Mouse (Mus musculus) monocyte, adult 5-6 weeks (primary cell): ENCODE measurements around the gene Plin5. TPM values are rescaled to one million over a fixed set of nuclear protein-coding genes. Genes with fewer than 3 reads are reported as not detected.
A peak's percentile ranks its signal among the peaks of the same experiment; 100 is the strongest.
"Not testable (repeated sequence)": the region's sequence is repeated elsewhere in the genome, so short reads cannot be mapped to it uniquely, and the experiment has no call there.

ENCODE experiments used
- ATAC-seq: fragments of 153-309, 156-312 bp; replicated peaks from 2 replicates; pipeline ENCODE4 v1.8.0; 2017; ENCODE audit warnings: mild to moderate bottlenecking; ENCODE audit not compliant: low TSS enrichment, insufficient number of reproducible peaks, severe bottlenecking, poor library complexity, low FRiP score
- total RNA-seq: library from RNA; stranded (forward); fragments of 200-1000, 200-491, 200-594 nt; gene quantifications from 3 replicates; pipeline ENCODE4 v1.2.3, GENCODE M21; 2017

Plin5 gene
- total RNA-seq, 1 experiment from 2014 or later, result not detected

DNA sequence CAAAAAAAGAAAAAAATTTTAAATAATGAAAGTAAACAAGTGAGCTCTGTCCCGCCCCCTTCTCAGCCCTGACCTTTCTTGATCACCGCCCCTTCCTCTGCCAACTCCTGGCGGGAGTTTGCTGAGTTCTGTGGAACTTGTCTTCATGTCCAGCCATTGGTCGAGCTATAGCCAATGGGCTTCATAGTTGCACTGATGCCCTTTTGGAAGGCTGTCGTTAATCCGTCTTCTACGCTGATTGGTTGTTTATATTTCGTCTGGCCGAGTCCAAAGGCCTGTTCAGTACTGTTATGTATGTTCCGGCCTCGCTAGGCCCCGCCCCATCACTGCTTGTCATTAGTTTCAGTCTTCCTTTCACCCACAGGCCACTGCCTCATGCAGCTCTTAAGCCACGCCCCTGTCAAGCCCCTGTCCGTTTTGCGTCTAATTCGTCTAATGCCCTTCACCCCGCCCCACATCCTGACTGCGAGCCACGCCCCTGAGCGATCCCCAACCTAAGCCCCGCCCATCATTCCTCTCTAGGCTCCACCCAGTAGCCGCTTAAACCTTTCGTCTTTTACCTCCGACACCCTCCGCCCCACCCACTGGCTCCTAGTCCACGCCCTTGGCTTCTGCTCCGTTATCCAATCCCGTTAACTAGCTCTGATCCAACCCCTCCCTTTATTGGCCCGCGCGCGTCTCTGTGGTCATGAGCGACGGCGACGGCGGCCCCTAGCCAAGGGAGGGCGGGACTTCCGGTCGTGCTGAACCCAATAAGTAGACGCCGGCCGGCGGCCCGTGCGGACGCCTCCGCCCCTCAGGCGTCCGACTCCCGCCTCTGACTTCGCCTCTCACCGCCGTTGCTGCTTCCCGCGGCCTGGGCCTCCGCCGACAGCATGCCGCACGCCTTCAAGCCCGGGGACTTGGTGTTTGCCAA, 38.3 kb downstream of the Plin5 start, which contains the start of gene Hdgfl2:
Hdgfl2 (plus strand) TSS at position 755 of the 916 bp plus-strand sequence.
- peak; percentile 76 for ATAC-seq

DNA sequence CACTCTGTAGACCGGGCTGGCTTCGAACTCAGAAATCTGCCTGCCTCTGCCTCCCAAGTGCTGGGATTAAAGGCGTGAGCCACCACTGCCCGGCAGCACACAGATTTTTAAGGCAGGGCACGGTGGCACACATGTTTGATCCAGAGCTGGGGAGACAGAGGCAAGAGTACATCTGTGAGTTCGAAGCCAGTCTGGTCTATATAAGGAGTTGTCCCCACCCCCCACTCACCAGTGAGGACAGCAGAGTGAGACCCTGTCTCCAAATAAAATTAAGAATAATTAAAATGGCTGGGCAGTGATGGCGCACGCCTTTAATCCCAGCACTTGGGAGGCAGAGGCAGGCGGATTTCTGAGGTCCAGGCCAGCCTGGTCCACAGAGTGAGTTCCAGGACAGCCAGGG, 39.0 kb downstream of the Plin5 start:
- ATAC-seq, result not testable (repeated sequence)

DNA sequence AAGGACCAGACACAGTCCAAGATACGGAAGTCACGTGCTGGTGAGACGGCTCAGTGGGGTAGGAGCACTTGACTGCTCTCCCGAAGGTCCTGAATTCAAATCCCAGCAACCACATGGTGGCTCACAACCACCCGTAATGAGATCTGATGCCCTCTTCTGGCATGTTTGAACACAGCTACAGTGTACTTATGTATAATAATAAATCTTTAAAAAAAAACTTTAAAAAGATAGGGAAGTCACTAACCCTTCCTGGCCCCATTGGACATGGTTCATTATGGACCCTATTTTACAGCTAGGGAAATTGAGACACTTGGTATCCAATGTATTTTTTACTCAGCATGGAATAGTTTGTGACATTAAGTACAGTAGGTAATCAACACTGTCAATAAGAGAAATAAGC, 39.9 kb downstream of the Plin5 start:
- no peak for ATAC-seq

DNA sequence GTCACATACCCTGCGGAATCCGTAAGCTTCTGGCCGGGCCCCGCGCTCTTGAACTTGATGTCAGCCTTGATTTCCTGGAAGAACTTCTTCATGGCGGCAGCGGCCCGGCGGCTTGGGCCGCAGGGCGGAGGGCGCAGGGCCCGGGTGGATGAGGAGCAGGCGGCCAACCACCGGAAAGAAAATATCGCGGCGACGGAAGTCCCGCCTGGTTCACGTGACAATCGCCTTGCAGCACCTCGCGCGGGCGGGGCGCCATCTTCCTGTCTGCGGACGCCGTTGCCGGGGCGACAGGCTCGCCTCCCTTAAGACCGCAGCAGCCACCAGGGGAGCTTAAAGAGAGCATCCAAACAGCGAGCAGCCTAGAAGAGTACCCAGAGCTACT, 42.6 kb downstream of the Plin5 start, which contains the start of gene Ubxn6:
Ubxn6 (minus strand) TSS at position 202 of the 382 bp plus-strand sequence.
- peak; percentile 41 for ATAC-seq

DNA sequence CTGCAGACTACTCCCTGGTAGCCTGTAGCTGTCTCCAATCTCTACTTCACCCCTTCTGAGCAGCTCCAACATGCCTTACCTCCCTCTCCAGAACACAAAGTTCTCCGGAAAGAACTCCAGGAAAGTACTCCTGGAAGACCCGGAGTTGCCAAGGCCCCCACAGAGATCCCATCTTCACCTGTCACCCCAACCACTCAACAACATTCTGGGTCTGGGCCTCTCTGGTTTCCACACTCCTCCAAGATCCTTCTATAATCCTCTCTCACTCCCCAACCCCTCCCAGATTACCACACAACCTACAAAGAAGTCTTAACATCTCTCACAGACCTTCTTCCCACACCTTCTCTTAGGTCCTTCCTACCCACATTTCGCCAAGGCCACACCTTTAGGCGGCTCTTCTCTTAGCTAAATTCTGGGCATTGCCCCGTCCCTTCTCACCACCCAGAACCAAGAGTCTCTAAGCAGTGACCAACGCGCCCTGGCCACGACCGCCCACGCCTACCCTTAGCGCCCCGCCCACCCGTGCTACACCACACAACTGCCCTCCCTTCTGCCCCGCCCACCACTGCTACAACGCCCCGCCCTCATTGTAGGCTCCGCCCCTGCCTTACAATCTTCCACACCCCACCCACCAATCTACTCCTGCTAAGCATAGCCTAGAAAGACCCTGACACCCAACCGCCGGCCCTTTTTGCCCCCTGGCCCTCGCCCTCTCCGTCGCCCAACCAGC, 43.1 kb downstream of the Plin5 start:
- ATAC-seq, result peak; percentile 34

DNA sequence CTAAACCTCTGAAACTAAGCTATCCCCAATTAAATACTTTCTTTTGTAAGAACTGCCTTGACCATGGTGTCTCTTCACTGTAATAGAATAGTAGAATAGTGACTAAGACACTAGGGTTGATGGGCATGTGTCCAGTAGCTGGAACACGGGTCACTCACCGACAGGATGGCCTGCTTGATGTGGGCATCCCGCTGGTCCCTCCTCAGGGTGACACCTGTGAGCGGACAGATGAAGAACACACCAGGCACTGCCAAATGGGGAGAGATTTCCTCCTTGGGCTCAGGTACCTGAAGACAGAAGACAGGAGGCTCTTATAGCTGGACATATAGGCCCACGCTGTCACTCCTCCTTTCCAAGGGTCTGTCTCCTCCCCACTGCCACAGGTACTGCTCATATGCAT, 45.2 kb downstream of the Plin5 start:
- no peak for ATAC-seq

DNA sequence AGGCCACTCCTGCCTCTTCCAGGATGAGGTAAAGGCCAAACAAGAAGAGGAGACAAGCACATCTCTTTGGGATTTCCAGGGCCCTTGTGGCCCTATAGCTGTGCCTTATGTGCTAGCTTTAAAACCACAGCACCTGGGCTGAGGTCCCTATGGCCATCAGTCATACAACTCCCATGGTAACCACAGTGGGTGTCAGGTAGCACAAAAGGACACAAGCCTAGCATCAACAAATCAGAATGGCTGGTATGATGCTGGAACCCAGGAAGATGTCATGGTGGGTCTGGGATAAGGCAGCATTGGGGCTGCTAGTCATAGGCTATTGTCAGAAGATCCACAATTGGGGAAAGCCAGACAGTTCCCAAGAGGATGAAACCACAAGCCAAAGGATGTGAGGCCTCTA, 46.3 kb downstream of the Plin5 start:
- ATAC-seq, result no peak

DNA sequence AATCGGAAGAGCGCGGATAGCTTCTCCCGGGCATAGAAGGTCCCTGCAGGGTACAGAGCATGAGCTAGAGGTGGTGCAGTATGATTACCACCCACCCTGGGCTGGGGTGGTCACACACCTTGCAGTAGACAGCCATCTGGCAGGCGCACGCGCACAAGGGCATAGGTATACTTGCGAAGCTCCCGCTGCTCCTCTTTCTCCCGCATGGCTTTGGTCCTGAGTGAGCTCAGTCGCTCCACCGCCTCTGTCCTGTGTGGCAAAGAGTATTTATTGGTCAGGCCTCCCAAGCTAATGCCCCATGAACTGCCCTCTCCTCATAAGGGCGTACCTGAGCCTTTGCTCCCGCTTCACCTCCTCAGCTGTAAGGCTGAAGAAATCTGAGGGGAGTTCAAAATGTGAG, 48.3 kb downstream of the Plin5 start:
- ATAC-seq, result no peak

DNA sequence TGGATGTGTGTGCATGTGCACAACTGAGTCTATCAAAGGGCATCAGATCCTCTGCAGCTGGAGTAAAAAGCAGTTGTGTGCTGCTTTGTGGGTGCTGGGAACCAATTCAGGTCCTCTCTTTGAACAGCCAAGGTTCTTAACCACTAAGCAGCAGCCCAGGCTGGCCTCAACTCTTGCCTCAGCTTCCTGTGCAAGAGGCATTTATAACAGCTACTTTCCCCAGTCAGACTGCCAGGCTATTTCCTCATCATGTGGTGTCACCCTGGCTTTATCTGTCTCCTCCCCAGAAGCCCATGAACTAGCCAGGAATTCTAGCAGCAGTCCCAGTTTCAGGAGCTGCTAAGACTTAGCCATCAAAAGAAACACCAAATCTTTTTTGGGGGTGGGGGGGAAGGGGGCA, 50.9 kb downstream of the Plin5 start:
- no peak for ATAC-seq

DNA sequence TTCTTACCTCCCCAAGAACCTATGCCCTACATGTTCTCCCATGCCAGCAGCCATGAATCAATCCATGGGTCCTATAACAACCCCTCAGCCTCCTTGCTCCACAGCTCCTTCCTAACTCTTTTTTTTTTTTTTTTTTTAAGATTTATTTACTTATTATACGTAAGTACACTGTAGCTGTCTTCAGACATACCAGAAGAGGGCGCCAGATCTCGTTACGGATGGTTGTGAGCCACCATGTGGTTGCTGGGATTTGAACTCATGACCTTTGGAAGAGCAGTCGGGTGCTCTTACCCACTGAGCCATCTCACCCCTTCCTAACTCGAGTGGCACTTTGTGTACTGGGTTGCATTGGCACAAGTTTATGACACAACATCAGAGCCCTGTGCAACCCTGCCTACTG, 51.7 kb downstream of the Plin5 start:
- ATAC-seq, result not testable (repeated sequence)

DNA sequence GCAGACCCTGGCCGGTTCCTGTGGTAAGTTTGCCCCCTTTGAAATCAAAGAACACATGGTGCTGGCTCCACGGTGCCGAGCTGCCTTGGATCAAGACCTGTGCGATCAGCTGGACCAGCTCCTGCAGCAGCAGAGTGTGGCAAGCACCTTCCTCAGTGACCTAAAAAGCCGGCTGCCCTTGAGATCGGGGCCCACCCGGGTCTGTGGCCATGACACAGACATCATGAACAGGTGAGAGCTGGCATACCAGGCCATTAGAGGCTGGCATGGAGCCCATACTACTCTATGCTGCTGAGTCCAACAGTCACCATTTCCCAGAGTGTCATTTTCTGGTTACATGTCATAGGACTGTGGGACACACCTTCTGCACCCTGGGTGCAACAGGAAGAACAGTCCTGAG, 55.3 kb downstream of the Plin5 start:
- ATAC-seq, result no peak

Other genes starting within 250 kb of the Plin5 start
- 6.6 to 9.9 TPM (median 7.0 TPM) in 3 replicates for gene Zfp119a, start 238.7 kb downstream of the Plin5 start, total RNA-seq
- gene Zfp959, start 225.5 kb downstream of the Plin5 start, total RNA-seq, result 19.0 to 38.3 TPM (median 29.2 TPM) in 3 replicates
- gene Zfp119b, start 168.1 kb downstream of the Plin5 start, total RNA-seq, result 8.4 to 18.6 TPM (median 15.6 TPM) in 3 replicates
- gene Ebi3, start 165.0 kb downstream of the Plin5 start, total RNA-seq, result 22.4 to 32.2 TPM (median 26.5 TPM) in 3 replicates
- 14.7 to 16.4 TPM (median 16.4 TPM) in 3 replicates for gene Yju2, start 158.5 kb downstream of the Plin5 start, total RNA-seq
- gene Shd, start 147.1 kb downstream of the Plin5 start, total RNA-seq, result not detected in 3 replicates
- not detected in 3 replicates for gene Fsd1, start 131.1 kb downstream of the Plin5 start, total RNA-seq
- 0.29 to 1.1 TPM in 2 of 3 replicates, not detected in the other for gene Stap2, start 112.0 kb downstream of the Plin5 start, total RNA-seq
- 31.5 to 106 TPM (median 82.0 TPM) in 3 replicates for gene Mpnd, start 111.9 kb downstream of the Plin5 start, total RNA-seq
- 22.4 to 35.7 TPM (median 23.4 TPM) in 3 replicates for gene Sh3gl1, start 81.0 kb downstream of the Plin5 start, total RNA-seq
- 0.64 to 4.6 TPM (median 2.1 TPM) in 3 replicates for gene Chaf1a, start 77.2 kb downstream of the Plin5 start, total RNA-seq
- 38.0 to 40.4 TPM (median 38.5 TPM) in 3 replicates for gene Ubxn6, start 42.6 kb downstream of the Plin5 start, total RNA-seq
- gene Hdgfl2, start 38.0 kb downstream of the Plin5 start, total RNA-seq, result 61.2 to 151 TPM (median 112 TPM) in 3 replicates
- not detected in 3 replicates for gene Plin4, start 7.8 kb downstream of the Plin5 start, total RNA-seq
- not detected in 3 replicates for gene Lrg1, start 4.4 kb upstream of the Plin5 start, total RNA-seq
- 0.53 to 1.2 TPM (median 0.87 TPM) in 3 replicates for gene Sema6b, start 22.7 kb upstream of the Plin5 start, total RNA-seq
- 0.39 to 0.43 TPM in 2 of 3 replicates, not detected in the other for gene Tnfaip8l1, start 44.9 kb upstream of the Plin5 start, total RNA-seq
- 25.0 to 31.5 TPM (median 30.6 TPM) in 3 replicates for gene Mydgf, start 66.3 kb upstream of the Plin5 start, total RNA-seq
- gene Dpp9, start 101.3 kb upstream of the Plin5 start, total RNA-seq, result 8.4 to 20.3 TPM (median 11.7 TPM) in 3 replicates
- gene Fem1a, start 139.2 kb upstream of the Plin5 start, total RNA-seq, result 13.2 to 22.7 TPM (median 13.6 TPM) in 3 replicates
- gene Ticam1, start 159.2 kb upstream of the Plin5 start, total RNA-seq, result 2.6 to 11.4 TPM (median 3.9 TPM) in 3 replicates
- 10.2 to 15.5 TPM (median 13.4 TPM) in 3 replicates for gene Plin3, start 175.3 kb upstream of the Plin5 start, total RNA-seq
- gene Arrdc5, start 182.7 kb upstream of the Plin5 start, total RNA-seq, result not detected in 3 replicates
- 1.2 to 5.9 TPM (median 3.2 TPM) in 3 replicates for gene Uhrf1, start 185.7 kb upstream of the Plin5 start, total RNA-seq
- gene Kdm4b, start 208.5 kb upstream of the Plin5 start, total RNA-seq, result 8.0 to 17.3 TPM (median 10.3 TPM) in 3 replicates